Mouse (Mus musculus) limb, embryonic 14.5 days (tissue): ENCODE data around the gene Zfp367. TPM values are rescaled to one million over a fixed set of nuclear protein-coding genes. Genes with fewer than 3 reads are reported as not detected.
A peak's percentile ranks its signal among the peaks of the same experiment; 100 is the strongest.

Source experiments
- ATAC-seq: fragments of 200-750 bp; cut with Nextera tagmentation; 2 replicates; pipeline ENCODE4 v1.8.0; 2017; ENCODE audit warnings: low read depth, moderate number of reproducible peaks, moderate TSS enrichment; ENCODE audit not compliant: low FRiP score
- DNase-seq: peaks from one replicate; pipeline ENCODE4 v3.0.0-alpha.2; 2015; ENCODE audit warnings: low spot score
- H3K27ac ChIP-seq: fragments of 300-500 bp; sonication (generic); replicated peaks from 2 replicates; pipeline ENCODE4 v1.5.1; 2014; ENCODE audit warnings: low read depth, mild to moderate bottlenecking, low read length, moderate library complexity, mixed read lengths
- H3K27me3 ChIP-seq: fragments of 300-500 bp; sonication (generic); 2 replicates; pipeline ENCODE4 v1.6.1; 2014; ENCODE audit warnings: low read length, mixed read lengths; ENCODE audit not compliant: control insufficient read depth, insufficient read depth
- H3K36me3 ChIP-seq: fragments of 300-500 bp; sonication (generic); 2 replicates; pipeline ENCODE4 v1.6.1; 2014; ENCODE audit warnings: mild to moderate bottlenecking, low read length, moderate library complexity, mixed read lengths; ENCODE audit not compliant: control insufficient read depth, insufficient read depth
- H3K4me1 ChIP-seq: fragments of 300-500 bp; sonication (generic); 2 replicates; pipeline ENCODE4 v1.6.1; 2014; ENCODE audit warnings: antibody characterized with exemption, low read length, mixed read lengths; ENCODE audit not compliant: control insufficient read depth, insufficient read depth
- H3K4me2 ChIP-seq: fragments of 300-500 bp; sonication (generic); replicated peaks from 2 replicates; pipeline ENCODE4 v1.6.1; 2014; ENCODE audit warnings: low read depth, mild to moderate bottlenecking, low read length, moderate library complexity; ENCODE audit not compliant: severe bottlenecking
- H3K4me3 ChIP-seq: fragments of 300-500 bp; sonication (generic); replicated peaks from 2 replicates; pipeline ENCODE4 v1.5.1; 2014; ENCODE audit warnings: low read length
- H3K9ac ChIP-seq: fragments of 300-500 bp; sonication (generic); 2 replicates; pipeline ENCODE4 v1.6.1; 2014; ENCODE audit warnings: mild to moderate bottlenecking, low read depth, low read length, moderate library complexity; ENCODE audit not compliant: severe bottlenecking
- H3K9me3 ChIP-seq: fragments of 300-500 bp; sonication (generic); 2 replicates; pipeline ENCODE4 v1.6.1; 2016; ENCODE audit warnings: low read length; ENCODE audit not compliant: control insufficient read depth
- POLR2A ChIP-seq: fragments of 200-500 bp; IDR thresholded peaks from 2 replicates; pipeline ENCODE4 v1.8.0; 2012; ENCODE audit warnings: inconsistent platforms, mild to moderate bottlenecking, moderate library complexity, borderline replicate concordance; ENCODE audit not compliant: insufficient read depth, insufficient read length; ENCODE audit errors: extremely low read depth
- WGBS: fragments of 180-500 bp; shearing (Covaris S2); extraction: QIAGEN DNeasy Blood & Tissue Kit; methylation state at CpG from one replicate; pipeline ENCODE4 v1.1.7; 2014; 5-methylcytosine and 5-hydroxymethylcytosine counted together
- polyA plus RNA-seq, 2 experiments: library from polyadenylated mRNA; depleted of rRNA in 1 of 2; stranded (reverse) in 1 of 2; unstranded in 1 of 2; fragments of >200 nt; fragmentation: Nextera tagmentation in 1 of 2; extraction: Ambion mirVana in 1 of 2; gene quantifications; 2 replicates each; pipeline versions ENCODE4 v1.2.1 to v1.2.3; 2012 to 2014

Zfp367 gene
- polyA plus RNA-seq, 2 experiments = 17.2 to 21.0 TPM

GRCm38 (mm10) chr13:64105690-64106089 lies 47.3 kb downstream of the Zfp367 start:
- H3K4me3 ChIP-seq = no peak overlapping the region
- H3K27me3 ChIP-seq = no peaks in the 10 kb centered on the region
- H3K9me3 ChIP-seq = no peaks in the 10 kb centered on the region
- DNase-seq (no peak), ATAC-seq (no peak)
- 86% methylated on average over 3 of the region's 3 CpGs for WGBS
- no peak overlapping the region for H3K9ac ChIP-seq
- H3K4me2 ChIP-seq = no peak overlapping the region
- H3K27ac ChIP-seq = no peak overlapping the region
- H3K36me3 ChIP-seq = no peaks in the 10 kb centered on the region
- no peak for TF ChIP-seq POLR2A
- H3K4me1 ChIP-seq = no peaks in the 10 kb centered on the region

GRCm38 (mm10) chr13:64100186-64100585 lies 52.8 kb downstream of the Zfp367 start:
- Histone ChIP-seq H3K4me2 (no peak overlapping the region), H3K9me3 (no peaks in the 10 kb centered on the region), H3K36me3 (no peaks in the 10 kb centered on the region), H3K27ac (no peak overlapping the region), H3K4me3 (no peak overlapping the region), H3K4me1 (no peaks in the 10 kb centered on the region), H3K27me3 (no peaks in the 10 kb centered on the region), H3K9ac (no peak overlapping the region)
- 67% methylated on average over 3 of the region's 3 CpGs for WGBS
- peak; percentile 73 for DNase-seq
- TF ChIP-seq POLR2A = no peak
- ATAC-seq = no peak; the same call in 1 of the 2 replicates

DNA sequence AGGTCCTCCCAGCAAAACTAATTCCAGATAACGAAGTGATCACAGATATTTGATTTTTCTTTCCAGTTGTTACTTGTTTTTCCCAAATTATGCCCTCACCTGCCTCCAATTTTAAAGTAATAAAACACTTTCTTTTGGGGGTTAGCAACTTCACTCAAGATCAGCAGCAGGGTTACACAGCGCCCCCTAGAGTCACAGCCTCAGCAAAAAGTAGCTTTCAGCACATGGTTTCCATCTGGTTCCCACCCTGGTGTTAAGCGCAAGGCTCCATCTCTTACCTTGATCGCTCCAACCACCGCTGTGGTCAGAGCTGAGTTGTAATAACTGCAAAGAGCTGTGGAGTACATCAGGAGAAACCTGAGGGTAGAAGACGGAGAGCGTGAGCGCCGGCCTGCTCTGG lies 54.0 kb downstream of the Zfp367 start:
- ATAC-seq (no peak), DNase-seq (no peak)
- WGBS = 66% methylated on average over 9 of the region's 9 CpGs
- no peaks in the 10 kb centered on the region for H3K4me1 ChIP-seq
- no peak overlapping the region for H3K27ac ChIP-seq
- no peak overlapping the region for H3K4me2 ChIP-seq
- H3K4me3 ChIP-seq = no peak overlapping the region
- no peaks in the 10 kb centered on the region for H3K9me3 ChIP-seq
- no peaks in the 10 kb centered on the region for H3K36me3 ChIP-seq
- no peaks in the 10 kb centered on the region for H3K27me3 ChIP-seq
- no peak overlapping the region for H3K9ac ChIP-seq
- TF ChIP-seq POLR2A = no peak

DNA sequence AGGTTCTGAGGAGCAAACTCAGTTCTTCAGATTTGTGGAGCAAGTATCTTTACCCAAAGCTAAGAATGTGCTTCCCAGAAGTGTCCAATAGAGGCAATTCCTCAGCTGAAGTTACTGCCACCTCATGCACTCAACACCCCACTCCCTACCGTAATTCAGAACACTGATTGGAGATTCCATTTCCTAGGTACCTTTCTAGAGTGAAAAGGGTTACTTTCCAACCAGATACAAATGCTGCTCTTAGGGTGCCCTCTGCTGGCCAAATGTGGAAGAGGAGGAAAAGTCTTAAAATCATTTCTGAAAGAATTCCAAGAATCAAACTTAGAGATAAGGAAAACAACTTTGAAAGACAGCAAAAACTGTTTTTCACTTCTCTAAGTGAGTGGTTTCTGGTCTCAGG lies 59.7 kb downstream of the Zfp367 start:
- no peak overlapping the region for H3K27ac ChIP-seq
- no peaks in the 10 kb centered on the region for H3K27me3 ChIP-seq
- DNase-seq (peak; percentile 80), ATAC-seq (no peak)
- no peaks in the 10 kb centered on the region for H3K9me3 ChIP-seq
- no peaks in the 10 kb centered on the region for H3K4me1 ChIP-seq
- no peaks in the 10 kb centered on the region for H3K36me3 ChIP-seq
- WGBS = 0% methylated on average over 1 of the region's 1 CpGs
- no peak overlapping the region for H3K4me2 ChIP-seq
- H3K9ac ChIP-seq = no peak overlapping the region
- TF ChIP-seq POLR2A = no peak
- no peak overlapping the region for H3K4me3 ChIP-seq

DNA sequence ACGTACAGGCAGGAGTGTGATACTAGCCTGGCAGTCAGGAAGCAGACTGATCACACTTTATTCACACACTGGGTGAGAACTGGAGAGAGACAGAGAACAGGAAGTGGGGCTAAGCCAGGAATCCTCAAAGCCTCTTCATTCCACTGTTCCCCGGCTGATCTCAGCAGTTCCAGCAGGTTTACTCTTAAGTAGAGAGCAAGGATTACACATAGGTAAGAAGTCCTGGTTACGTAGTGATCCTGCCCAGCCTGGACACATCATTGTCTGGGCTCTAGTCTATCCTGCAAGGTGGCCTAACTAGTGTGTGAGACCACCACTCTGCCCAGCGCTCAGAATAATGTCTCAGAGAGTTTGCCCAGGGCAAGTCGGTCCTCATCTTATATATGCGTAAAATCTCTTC lies 60.2 kb downstream of the Zfp367 start:
- Histone ChIP-seq H3K9ac (no peak overlapping the region), H3K36me3 (no peaks in the 10 kb centered on the region), H3K27me3 (no peaks in the 10 kb centered on the region), H3K4me1 (no peaks in the 10 kb centered on the region), H3K27ac (no peak overlapping the region), H3K9me3 (no peaks in the 10 kb centered on the region), H3K4me2 (no peak overlapping the region), H3K4me3 (no peak overlapping the region)
- 61% methylated on average over 6 of the region's 6 CpGs for WGBS
- ATAC-seq (no peak), DNase-seq (no peak)
- TF ChIP-seq POLR2A = no peak

GRCm38 (mm10) chr13:64092141-64092540 lies 60.9 kb downstream of the Zfp367 start:
- Histone ChIP-seq H3K36me3 (no peaks in the 10 kb centered on the region), H3K9ac (no peak overlapping the region), H3K4me2 (no peak overlapping the region), H3K9me3 (no peaks in the 10 kb centered on the region), H3K4me3 (no peak overlapping the region), H3K27me3 (no peaks in the 10 kb centered on the region), H3K27ac (no peak overlapping the region), H3K4me1 (no peaks in the 10 kb centered on the region)
- ATAC-seq (no peak), DNase-seq (no peak)
- WGBS = 51% methylated on average over 3 of the region's 3 CpGs
- TF ChIP-seq POLR2A = no peak
